Mouse (Mus musculus): ENCODE measurements at regions not wholly inside any gene's neighbourhood (a gene's known extent, or its start where the extent isn't known, plus 50 kb on each side); places are given as distances from the start of the nearest gene placed in this dataset.

GRCm38 (mm10) chr4:83915871-83916270, 390.5 kb downstream of the Ccdc171 start:
- Histone ChIP-seq H3K27ac (no peak overlapping the region), H3K4me3 (no peak overlapping the region), H3K27me3 (no peaks in the 10 kb centered on the region), H3K9me3 (replicated peaks) (no peaks in the 10 kb centered on the region), H3K36me3 (no peaks in the 10 kb centered on the region), H3K4me1 (no peaks in the 10 kb centered on the region), H3K9ac (no peak overlapping the region), H3K4me2 (replicated peaks) (no peak overlapping the region)
- ATAC-seq (ENCODE audit: low FRiP score): no peak
- 63% methylated on average over 4 of the region's 4 CpGs for WGBS

- 0 out of 2 replicates have a peak, but pooled peaks cover under 1% of the 10 kb centered on the region for H3K9me3 ChIP-seq (replicated peaks)
- WGBS: 90% methylated on average over 4 of the region's 4 CpGs
- no peak overlapping the region for H3K4me2 ChIP-seq (replicated peaks)
- H3K4me1 ChIP-seq: no peaks in the 10 kb centered on the region
- no peak for ATAC-seq (ENCODE audit: low FRiP score)
- no peak overlapping the region for H3K9ac ChIP-seq
- no peaks in the 10 kb centered on the region for H3K27me3 ChIP-seq
- H3K27ac ChIP-seq: no peak overlapping the region
- H3K4me3 ChIP-seq: no peak overlapping the region
- H3K36me3 ChIP-seq: no peaks in the 10 kb centered on the region
Measured at GRCm38 (mm10) chr4:83917009-83917408, 391.7 kb downstream of the Ccdc171 start.

GRCm38 (mm10) chr4:83918093-83918492, 392.7 kb downstream of the Ccdc171 start:
- H3K27ac ChIP-seq: no peak overlapping the region
- H3K4me3 ChIP-seq: no peak overlapping the region
- H3K36me3 ChIP-seq: no peaks in the 10 kb centered on the region
- H3K27me3 ChIP-seq: no peaks in the 10 kb centered on the region
- H3K9ac ChIP-seq: no peak overlapping the region
- 0 out of 2 replicates have a peak, but pooled peaks cover 3% of the 10 kb centered on the region for H3K9me3 ChIP-seq (replicated peaks)
- 81% methylated on average over 3 of the region's 3 CpGs for WGBS
- no peak for ATAC-seq (ENCODE audit: low FRiP score)
- no peaks in the 10 kb centered on the region for H3K4me1 ChIP-seq
- H3K4me2 ChIP-seq (replicated peaks): no peak overlapping the region

- H3K4me1 ChIP-seq: no peaks in the 10 kb centered on the region
- 0 out of 2 replicates have a peak, but pooled peaks cover 3% of the 10 kb centered on the region for H3K9me3 ChIP-seq (replicated peaks)
- no peaks in the 10 kb centered on the region for H3K36me3 ChIP-seq
- no peaks in the 10 kb centered on the region for H3K27me3 ChIP-seq
- H3K4me2 ChIP-seq (replicated peaks): no peak overlapping the region
- no peak overlapping the region for H3K9ac ChIP-seq
- H3K4me3 ChIP-seq: no peak overlapping the region
- no peak for ATAC-seq (ENCODE audit: low FRiP score)
- H3K27ac ChIP-seq: no peak overlapping the region
- 70% methylated on average over 1 of the region's 1 CpGs for WGBS
Measured at GRCm38 (mm10) chr4:83919041-83919440, 393.7 kb downstream of the Ccdc171 start.

GRCm38 (mm10) chr4:83925118-83925842, 399.9 kb downstream of the Ccdc171 start:
- Histone ChIP-seq H3K4me2 (replicated peaks) (no peak overlapping the region), H3K36me3 (no peaks in the 10 kb centered on the region), H3K27me3 (0 out of 2 replicates have a peak, but pooled peaks cover 2% of the 10 kb centered on the region), H3K4me1 (peaks cover 5% of the 10 kb centered on the region; the same call in 1 of the 2 replicates), H3K27ac (no peak overlapping the region), H3K4me3 (no peak overlapping the region), H3K9ac (no peak overlapping the region), H3K9me3 (replicated peaks) (0 out of 2 replicates have a peak, but pooled peaks cover 3% of the 10 kb centered on the region)
- WGBS: 66% methylated on average over 8 of the region's 8 CpGs
- no peak for ATAC-seq (ENCODE audit: low FRiP score)

- 0 out of 2 replicates have a peak, but pooled peaks cover 2% of the 10 kb centered on the region for H3K27me3 ChIP-seq
- 23% methylated on average over 11 of the region's 11 CpGs for WGBS
- H3K36me3 ChIP-seq: no peaks in the 10 kb centered on the region
- H3K27ac ChIP-seq: no peak overlapping the region
- no peak overlapping the region for H3K4me3 ChIP-seq
- H3K9me3 ChIP-seq (replicated peaks): 0 out of 2 replicates have a peak, but pooled peaks cover 3% of the 10 kb centered on the region
- no peak overlapping the region for H3K9ac ChIP-seq
- no peak for ATAC-seq (ENCODE audit: low FRiP score)
- peaks cover 5% of the 10 kb centered on the region; the same call in 1 of the 2 replicates for H3K4me1 ChIP-seq
- no peak overlapping the region for H3K4me2 ChIP-seq (replicated peaks)
Measured at GRCm38 (mm10) chr4:83926195-83926731, 400.9 kb downstream of the Ccdc171 start.

GRCm38 (mm10) chr4:83931897-83932654, 406.7 kb downstream of the Ccdc171 start:
- WGBS: 75% methylated on average over 8 of the region's 8 CpGs
- no peak for ATAC-seq (ENCODE audit: low FRiP score)
- Histone ChIP-seq H3K9ac (no peak overlapping the region), H3K4me3 (no peak overlapping the region), H3K9me3 (replicated peaks) (no peaks in the 10 kb centered on the region), H3K4me2 (replicated peaks) (no peak overlapping the region), H3K27ac (no peak overlapping the region), H3K4me1 (no peaks in the 10 kb centered on the region), H3K36me3 (no peaks in the 10 kb centered on the region), H3K27me3 (no peaks in the 10 kb centered on the region)

GRCm38 (mm10) chr4:83941693-83942092, 416.3 kb downstream of the Ccdc171 start:
- no peak overlapping the region for H3K4me2 ChIP-seq (replicated peaks)
- no peak overlapping the region for H3K9ac ChIP-seq
- WGBS: 76% methylated on average over 9 of the region's 9 CpGs
- no peak overlapping the region for H3K27ac ChIP-seq
- H3K36me3 ChIP-seq: no peaks in the 10 kb centered on the region
- no peak overlapping the region for H3K4me3 ChIP-seq
- no peak for ATAC-seq (ENCODE audit: low FRiP score)
- H3K27me3 ChIP-seq: no peaks in the 10 kb centered on the region
- H3K4me1 ChIP-seq: no peaks in the 10 kb centered on the region
- no peaks in the 10 kb centered on the region for H3K9me3 ChIP-seq (replicated peaks)

- Histone ChIP-seq H3K9me3 (replicated peaks) (no peaks in the 10 kb centered on the region), H3K27ac (no peak overlapping the region), H3K4me1 (no peaks in the 10 kb centered on the region), H3K36me3 (no peaks in the 10 kb centered on the region), H3K9ac (no peak overlapping the region), H3K4me3 (no peak overlapping the region), H3K4me2 (replicated peaks) (no peak overlapping the region), H3K27me3 (no peaks in the 10 kb centered on the region)
- 97% methylated on average over 2 of the region's 2 CpGs for WGBS
- no peak for ATAC-seq (ENCODE audit: low FRiP score)
Measured at GRCm38 (mm10) chr4:83949612-83950011, 424.3 kb downstream of the Ccdc171 start.

GRCm38 (mm10) chr4:83950809-83951409, 425.6 kb downstream of the Ccdc171 start:
- no peaks in the 10 kb centered on the region for H3K36me3 ChIP-seq
- no peaks in the 10 kb centered on the region for H3K9me3 ChIP-seq (replicated peaks)
- no peak overlapping the region for H3K4me2 ChIP-seq (replicated peaks)

GRCm38 (mm10) chr4:83956252-83956904, 431.0 kb downstream of the Ccdc171 start:
- Histone ChIP-seq H3K4me3 (no peak overlapping the region), H3K9me3 (replicated peaks) (no peaks in the 10 kb centered on the region), H3K4me1 (no peaks in the 10 kb centered on the region), H3K27me3 (no peaks in the 10 kb centered on the region), H3K36me3 (no peaks in the 10 kb centered on the region), H3K9ac (no peak overlapping the region), H3K27ac (no peak overlapping the region), H3K4me2 (replicated peaks) (no peak overlapping the region)
- WGBS: 94% methylated on average over 12 of the region's 12 CpGs
- ATAC-seq (ENCODE audit: low FRiP score): no peak

More at GRCm38 (mm10) chr4:83950809-83951409, 425.6 kb downstream of the Ccdc171 start:
- no peak overlapping the region for H3K4me3 ChIP-seq
- H3K9ac ChIP-seq: no peak overlapping the region
- no peaks in the 10 kb centered on the region for H3K27me3 ChIP-seq
- no peaks in the 10 kb centered on the region for H3K4me1 ChIP-seq
- ATAC-seq (ENCODE audit: low FRiP score): no peak
- WGBS: 68% methylated on average over 10 of the region's 10 CpGs
- no peak overlapping the region for H3K27ac ChIP-seq

Data from hindbrain, embryonic 12.5 days (tissue).